Mouse (Mus musculus) olfactory bulb, adult 2 months (tissue): ENCODE measurements at regions not wholly inside any gene's neighbourhood (a gene's known extent, or its start where the extent isn't known, plus 50 kb on each side); places are given as distances from the start of the nearest gene placed in this dataset.

Experiments used
- CTCF ChIP-seq: fragments of 200-500 bp; IDR thresholded peaks from 2 replicates; pipeline ENCODE4 v1.5.1; 2012; ENCODE audit warnings: low read depth, mild to moderate bottlenecking, low read length, moderate library complexity; ENCODE audit not compliant: insufficient read depth
- POLR2A ChIP-seq: fragments of 200-500 bp; IDR thresholded peaks from 2 replicates; pipeline ENCODE4 v1.6.1; 2012; ENCODE audit warnings: mild to moderate bottlenecking, low read depth, low read length, moderate library complexity; ENCODE audit not compliant: insufficient read depth

DNA sequence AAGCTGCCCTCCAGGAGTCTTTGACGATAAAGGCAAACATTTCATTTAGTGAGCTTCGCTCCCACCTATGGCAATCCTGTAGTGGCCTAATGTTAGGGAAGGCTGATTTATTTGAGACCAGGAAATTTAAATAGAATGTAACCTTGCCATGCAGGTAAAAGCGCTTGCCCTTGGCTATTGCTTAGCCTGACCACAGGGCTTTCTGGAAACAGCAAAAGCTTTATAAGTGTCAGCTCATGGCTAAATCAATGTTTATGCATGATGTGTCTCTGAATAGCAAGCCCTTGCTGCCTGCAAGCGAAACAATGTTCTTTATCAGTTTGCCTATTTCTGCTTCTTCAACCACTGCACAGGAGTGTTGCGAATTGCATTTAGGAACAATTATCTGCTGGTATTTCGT lies 419.7 kb upstream of the Tenm3 start:
- TF ChIP-seq CTCF (no peak), POLR2A (no peak)
